Mouse (Mus musculus): ENCODE data around the gene Gas2l2.

Gas2l2 gene

GRCm38 (mm10) chr11:83442596-83443267 lies 13.5 kb upstream of the Gas2l2 start:
- DNase-seq, result peak; percentile 80

DNA sequence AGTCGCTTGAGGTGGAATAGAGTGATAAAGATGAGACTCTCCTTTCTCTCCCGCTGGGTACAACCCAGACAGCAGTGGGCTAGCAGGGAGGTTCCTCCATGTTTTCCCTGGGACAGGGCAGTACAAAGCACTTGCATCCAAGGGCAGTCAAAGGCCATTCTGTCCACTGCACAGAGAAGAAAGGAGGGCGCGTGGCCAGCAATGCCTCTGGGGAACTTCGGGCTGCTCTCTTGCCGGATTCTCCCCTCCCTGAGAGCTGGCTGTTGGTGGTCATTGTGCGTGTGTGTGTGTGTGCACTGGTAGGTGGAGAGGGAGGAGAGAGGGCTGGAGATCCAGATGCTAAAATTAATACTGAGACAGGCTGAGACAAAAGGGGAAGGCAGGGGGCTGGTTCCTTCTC lies 12.0 kb upstream of the Gas2l2 start:
- DNase-seq, result peak; percentile 56

- peak; percentile 91 for DNase-seq
Measured at GRCm38 (mm10) chr11:83440081-83441064, 11.1 kb upstream of the Gas2l2 start.

GRCm38 (mm10) chr11:83439426-83440060 lies 10.3 kb upstream of the Gas2l2 start:
- no peak for DNase-seq

- DNase-seq, result no peak
Measured at GRCm38 (mm10) chr11:83437377-83437776, 8.1 kb upstream of the Gas2l2 start, which contains the start of gene 1700020L24Rik. Gene 1700020L24Rik, plus strand, starts transcription at chr11:83437677.

GRCm38 (mm10) chr11:83432533-83432932 lies 3.3 kb upstream of the Gas2l2 start:
- DNase-seq, result no peak

- no peak for DNase-seq
Measured at GRCm38 (mm10) chr11:83426964-83427363, 2.3 kb downstream of the Gas2l2 start.

GRCm38 (mm10) chr11:83424681-83425080 lies 4.6 kb downstream of the Gas2l2 start:
- DNase-seq, result peak; percentile 79

DNA sequence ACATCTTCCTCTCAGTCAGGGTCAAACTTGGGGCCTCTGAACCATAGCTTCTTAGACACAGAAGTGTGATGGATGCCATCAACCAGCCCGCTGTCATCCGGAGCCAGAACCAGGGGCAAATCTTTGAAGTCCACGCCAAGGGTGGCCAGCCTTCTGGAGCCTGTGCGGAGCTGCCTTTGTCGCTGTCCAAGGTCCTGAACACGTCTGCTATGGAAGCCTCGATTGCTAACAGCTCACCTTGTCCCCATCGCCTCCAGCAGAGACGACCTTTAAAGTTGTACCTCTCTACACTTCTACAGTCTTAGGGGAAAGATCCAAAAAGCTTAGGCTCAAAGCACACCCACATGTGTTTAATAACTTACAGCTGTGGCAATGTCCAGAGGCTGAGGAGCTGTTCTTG lies 8.0 kb downstream of the Gas2l2 start:
- DNase-seq, result peak; percentile 80

- no peak for DNase-seq
Measured at GRCm38 (mm10) chr11:83420338-83420737, 8.9 kb downstream of the Gas2l2 start.

- no peak for DNase-seq
Measured at GRCm38 (mm10) chr11:83418566-83418965, 10.7 kb downstream of the Gas2l2 start.

DNA sequence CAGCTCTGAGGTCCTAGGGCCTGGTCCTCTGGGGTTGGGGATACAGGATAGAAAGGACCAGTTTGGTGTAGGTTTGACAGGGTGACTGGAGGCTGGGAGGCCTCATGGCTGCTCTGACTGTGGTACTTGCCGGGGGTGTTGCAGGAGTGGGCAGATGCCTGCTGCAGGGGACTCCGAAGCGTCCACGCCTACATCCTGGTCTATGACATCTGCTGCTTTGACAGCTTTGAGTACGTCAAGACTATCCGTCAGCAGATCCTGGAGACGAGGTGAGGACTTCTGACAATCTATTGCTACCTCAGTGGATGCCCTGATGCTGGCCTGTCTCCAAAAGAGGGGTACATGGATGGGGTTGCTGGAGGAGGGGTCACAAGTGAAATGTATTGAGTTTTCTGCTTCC lies 11.5 kb downstream of the Gas2l2 start:
- DNase-seq, result no peak

DNA sequence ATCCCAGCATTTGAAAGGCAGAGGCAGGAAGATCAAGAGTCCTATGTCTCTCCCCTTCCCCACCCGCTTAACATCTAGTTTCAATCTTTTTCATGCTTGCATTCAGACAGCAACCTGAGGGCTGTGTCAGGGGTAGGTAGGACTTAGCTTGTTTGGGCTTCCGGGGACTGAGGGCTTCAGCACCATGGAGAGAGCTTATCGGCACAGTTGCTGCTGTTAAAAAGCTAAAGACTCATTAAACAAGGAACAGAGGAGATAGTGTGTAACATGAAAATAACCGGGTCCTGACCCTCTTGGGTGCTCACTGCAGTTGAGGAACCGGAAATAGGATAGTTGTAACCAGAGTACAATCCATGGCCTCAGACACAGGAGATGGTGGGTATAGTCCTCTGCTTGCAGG lies 12.2 kb downstream of the Gas2l2 start:
- peak; percentile 77 for DNase-seq

- DNase-seq, result no peak
Measured at GRCm38 (mm10) chr11:83410510-83410909, 18.7 kb downstream of the Gas2l2 start.

- peak; percentile 5 for DNase-seq
Measured at GRCm38 (mm10) chr11:83409792-83410291, 19.4 kb downstream of the Gas2l2 start.

DNA sequence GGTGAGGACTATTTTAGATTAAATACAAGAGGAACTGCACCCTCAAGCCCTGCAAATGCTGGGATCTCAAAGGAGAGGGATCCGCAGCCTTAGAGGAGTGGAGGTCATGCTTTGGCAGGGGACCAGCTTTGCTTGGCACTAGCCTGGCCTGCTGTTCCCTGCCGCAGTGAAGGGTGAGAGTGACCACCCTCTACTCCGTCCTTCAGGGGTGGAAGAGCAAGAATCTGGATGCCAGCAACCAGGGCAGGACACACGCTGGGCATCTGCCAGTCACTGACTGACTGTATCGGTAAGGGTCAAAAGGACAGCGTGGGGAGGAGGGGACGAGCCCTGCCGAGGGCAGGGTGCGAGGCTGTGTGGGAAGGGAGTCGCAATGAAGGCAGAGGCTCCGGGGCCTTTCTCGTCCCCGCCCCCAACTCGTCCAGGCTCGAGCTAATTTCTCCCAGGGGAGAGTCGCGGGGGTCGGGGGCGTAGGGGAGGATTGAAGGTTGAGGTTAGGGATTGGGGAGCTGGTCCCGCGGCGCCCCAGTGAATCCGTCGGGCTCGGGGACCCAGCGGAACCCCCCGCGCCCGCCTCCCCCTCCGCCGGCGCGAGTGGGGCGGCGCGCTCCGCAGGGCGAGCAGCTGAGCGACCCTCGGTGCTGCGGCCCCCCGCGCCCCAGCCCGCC lies 20.0 kb downstream of the Gas2l2 start, which contains the start of gene Rasl10b:
Gene Rasl10b, plus strand, starts transcription at position 51 of the 668 bp plus-strand sequence.
- peak; percentile 50 for DNase-seq

DNA sequence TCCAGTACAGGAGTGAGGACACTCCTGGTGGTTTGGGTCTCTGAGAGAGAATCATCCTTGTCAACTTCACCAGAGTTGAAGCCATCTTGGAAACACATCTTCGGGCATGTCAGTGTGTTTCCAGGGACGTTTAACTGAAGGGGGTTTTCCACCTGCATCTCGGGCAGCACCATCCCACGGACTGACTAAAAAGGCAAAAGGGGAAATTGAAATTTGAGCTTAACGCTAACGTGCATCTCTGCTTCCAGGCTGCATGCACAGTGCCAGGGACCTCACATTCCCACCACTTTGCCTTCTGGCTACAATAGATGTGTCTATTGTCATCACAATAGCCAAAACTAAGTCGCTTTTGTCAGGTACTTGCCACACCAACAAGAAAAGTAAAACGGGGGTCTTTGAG lies 21.0 kb downstream of the Gas2l2 start:
- no peak for DNase-seq

DNA sequence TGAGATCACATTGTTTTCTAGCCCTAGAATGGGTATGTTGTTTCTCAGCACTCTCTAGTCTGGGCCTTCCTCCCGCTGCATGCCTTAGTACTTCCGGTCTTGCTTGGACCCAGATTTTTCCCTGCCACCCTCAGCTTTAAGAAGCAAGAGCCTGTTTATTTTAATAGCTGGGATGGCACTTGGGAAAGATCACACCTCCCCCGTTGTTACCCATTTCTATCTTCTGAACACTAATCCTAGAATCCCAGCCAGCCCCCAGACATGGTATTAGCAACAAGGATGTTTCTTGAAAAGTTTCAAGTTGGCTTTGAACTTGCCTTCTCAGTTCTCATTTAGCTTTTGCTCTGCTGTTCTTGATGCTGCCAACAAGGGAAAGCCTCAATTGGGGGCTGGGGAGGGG lies 22.9 kb downstream of the Gas2l2 start:
- DNase-seq, result no peak

- no peak for DNase-seq
Measured at GRCm38 (mm10) chr11:83403787-83404186, 25.5 kb downstream of the Gas2l2 start.

DNA sequence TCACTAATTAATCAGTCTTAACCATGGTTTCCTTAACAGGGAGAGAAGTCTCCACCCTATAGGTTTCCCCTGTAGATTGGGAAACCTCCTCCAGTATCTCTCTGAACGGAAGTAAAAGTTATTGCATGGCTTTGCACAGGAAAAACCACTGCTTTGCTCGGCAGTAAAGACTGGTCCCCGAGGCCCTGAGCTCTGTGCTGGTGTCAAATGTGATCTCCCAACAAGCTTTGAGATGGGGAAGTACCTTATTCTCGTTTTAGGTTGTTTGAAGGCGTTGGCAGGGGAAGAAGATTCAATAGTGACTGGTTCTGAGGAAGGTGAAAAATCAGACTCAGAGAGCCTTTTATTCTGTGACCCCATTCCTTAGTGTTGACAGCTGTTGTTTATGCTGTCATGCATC lies 30.5 kb downstream of the Gas2l2 start:
- no peak for DNase-seq

- DNase-seq, result no peak
Measured at GRCm38 (mm10) chr11:83397626-83398025, 31.6 kb downstream of the Gas2l2 start.

- no peak for DNase-seq
Measured at GRCm38 (mm10) chr11:83394802-83395439, 34.3 kb downstream of the Gas2l2 start.

Measured in kidney, postnatal 14 days (tissue).